Comparison of ENCODE assay signal across 9 mouse cellular contexts in genomic region chr1:36559256-36559655, GRCm38 (mm10). TPM values are rescaled to one million over a fixed set of nuclear protein-coding genes. Genes with fewer than 3 reads are reported as not detected.
DNase-seq lines count a peak whose midpoint lies in the region; ATAC-seq lines count a peak whose summit lies in the region.
"Had no signal": no experiment of that assay in that cellular context is flagged by ENCODE, and none has a peak within 500 bp of the region (broad histone marks: within the 10 kb centered on the region; RNA-seq: fewer than 3 reads in every experiment).

No protein-coding gene starts in this region.

- peak overlapping the region; percentile 93 for H3K4me2 ChIP-seq in heart, embryonic 11.5 days
- H3K4me2 ChIP-seq in midbrain, embryonic 12.5 days (replicated peaks), result peak overlapping the region; percentile 99

- peak overlapping the region; percentile 99; the same call in 1 of the 2 replicates for H3K27ac ChIP-seq in heart, embryonic 11.5 days (ENCODE audit: low read depth, low read length)
- no peak overlapping the region for H3K27ac ChIP-seq in midbrain, embryonic 12.5 days (replicated peaks)

- DNase-seq in heart, postnatal 36 days, result no peak
- peak; percentile 53 for DNase-seq in embryo, embryonic 10 days (ENCODE audit: low spot score)
- DNase-seq in heart, postnatal 4 days, result peak; percentile 61
- DNase-seq in natural killer cell, adult 2 months (ENCODE audit: low spot score in 2 of 2), result no peak
- no peak for DNase-seq in cerebellum, adult 9-11 months
- no peak for DNase-seq in thymus, postnatal 10 days (ENCODE audit: low spot score in 2 of 2)
- DNase-seq: adrenal gland, adult 8-10 months had no signal

- H3K9ac ChIP-seq in heart, embryonic 11.5 days (ENCODE audit: low read depth, low read length), result peak overlapping the region; percentile 98
- peak overlapping the region; percentile 98; the same call in 1 of the 2 replicates for H3K9ac ChIP-seq in midbrain, embryonic 12.5 days (replicated peaks)

- ATAC-seq in heart, embryonic 11.5 days (replicated peaks; ENCODE audit: insufficient number of reproducible peaks, low FRiP score, low TSS enrichment), result no peak
- no peak for ATAC-seq in midbrain, embryonic 12.5 days (ENCODE audit: low FRiP score, low read depth)

- H3K4me1 ChIP-seq in heart, embryonic 11.5 days (ENCODE audit: control insufficient read depth, insufficient read depth, low read length), result peaks cover 56% of the 10 kb centered on the region
- H3K4me1 ChIP-seq in midbrain, embryonic 12.5 days, result peaks cover 32% of the 10 kb centered on the region

- H3K4me3 ChIP-seq in heart, embryonic 11.5 days (ENCODE audit: low read depth, low read length), result peak overlapping the region; percentile 85
- H3K4me3 ChIP-seq in midbrain, embryonic 12.5 days, result peak overlapping the region; percentile 94

- no peaks in the 10 kb centered on the region for H3K27me3 ChIP-seq in heart, embryonic 11.5 days (ENCODE audit: control insufficient read depth, insufficient read depth, low read length)
- H3K27me3 ChIP-seq in midbrain, embryonic 12.5 days, result peaks cover 8% of the 10 kb centered on the region

- peaks cover 9% of the 10 kb centered on the region for H3K36me3 ChIP-seq in heart, embryonic 11.5 days (ENCODE audit: control insufficient read depth, insufficient read depth, low read length)
- peaks cover 10% of the 10 kb centered on the region for H3K36me3 ChIP-seq in midbrain, embryonic 12.5 days

- intact Hi-C loops in heart, postnatal 36 days (cut with DNase I), result no loop called here

- WGBS in heart, embryonic 11.5 days (ENCODE audit: insufficient replicate concordance), result 6% methylated on average over 4 of the region's 4 CpGs
- WGBS in midbrain, embryonic 12.5 days, result 2% methylated on average over 2 of the region's 4 CpGs

- H3K9me3 ChIP-seq in heart, embryonic 11.5 days (replicated peaks; ENCODE audit: control insufficient read depth, low read length), result no peaks in the 10 kb centered on the region
- H3K9me3 ChIP-seq in midbrain, embryonic 12.5 days, result no peaks in the 10 kb centered on the region

RNA-seq across cellular contexts. Expression of gene Sema4c, which starts 1.1 kb away (rescaled TPM):
- polyA plus RNA-seq in heart, embryonic 11.5 days (2014; fragmentation: Nextera tagmentation; extraction: Ambion mirVana), result 0.96 and 2.1 TPM in 2 replicates
- 10 to 100 TPM; 15.0 to 17.1 TPM for total RNA-seq in heart, postnatal 36 days (2021)
- 10 to 100 TPM; 26.7 to 31.2 TPM for total RNA-seq in heart, postnatal 4 days (2021)
- 35.2 and 37.6 TPM in 2 replicates for polyA plus RNA-seq in midbrain, embryonic 12.5 days (2016; fragmentation: Nextera tagmentation; extraction: Ambion mirVana)

RNA-seq across cellular contexts. Expression of gene Ankrd39, which starts 12.0 kb away (rescaled TPM):
- 19.9 and 25.1 TPM in 2 replicates for polyA plus RNA-seq in heart, embryonic 11.5 days (2014; fragmentation: Nextera tagmentation; extraction: Ambion mirVana)
- 1 to 10 TPM; 7.3 to 7.8 TPM for total RNA-seq in heart, postnatal 36 days (2021)
- 10 to 100 TPM; 16.0 to 18.5 TPM for total RNA-seq in heart, postnatal 4 days (2021)
- 19.6 and 19.8 TPM in 2 replicates for polyA plus RNA-seq in midbrain, embryonic 12.5 days (2016; fragmentation: Nextera tagmentation; extraction: Ambion mirVana)

RNA-seq across cellular contexts. Expression of gene Gm42417, which starts 20.0 kb away (rescaled TPM):
- 0.44 TPM in 1 of 2 replicates, not detected in the other for polyA plus RNA-seq in heart, embryonic 11.5 days (2014; fragmentation: Nextera tagmentation; extraction: Ambion mirVana)
- total RNA-seq in heart, postnatal 36 days (2021), result 100 to 1,000 TPM in 1 of 2 experiments, 10 to 100 TPM in 1; 93.9 to 209 TPM
- 10 to 100 TPM; 48.6 to 69.8 TPM for total RNA-seq in heart, postnatal 4 days (2021)
- polyA plus RNA-seq in midbrain, embryonic 12.5 days (2016; fragmentation: Nextera tagmentation; extraction: Ambion mirVana), result 0.55 TPM in 1 of 2 replicates, not detected in the other
- total RNA-seq: adrenal gland, adult 8-10 months had no signal

RNA-seq across cellular contexts. Expression of gene Ankrd23, which starts 22.6 kb away (rescaled TPM):
- 9.8 and 13.6 TPM in 2 replicates for polyA plus RNA-seq in heart, embryonic 11.5 days (2014; fragmentation: Nextera tagmentation; extraction: Ambion mirVana)
- 100 to 1,000 TPM; 203 to 373 TPM for total RNA-seq in heart, postnatal 36 days (2021)
- 100 to 1,000 TPM; 151 to 159 TPM for total RNA-seq in heart, postnatal 4 days (2021)
- 19.8 and 21.1 TPM in 2 replicates for polyA plus RNA-seq in midbrain, embryonic 12.5 days (2016; fragmentation: Nextera tagmentation; extraction: Ambion mirVana)

RNA-seq across cellular contexts. Expression of gene Cnnm3, which starts 47.6 kb away (rescaled TPM):
- polyA plus RNA-seq in heart, embryonic 11.5 days (2014; fragmentation: Nextera tagmentation; extraction: Ambion mirVana), result 2.5 and 3.9 TPM in 2 replicates
- 10 to 100 TPM; 16.0 to 19.2 TPM for total RNA-seq in heart, postnatal 36 days (2021)
- 10 to 100 TPM; 14.9 to 15.7 TPM for total RNA-seq in heart, postnatal 4 days (2021)
- 3.8 and 4.6 TPM in 2 replicates for polyA plus RNA-seq in midbrain, embryonic 12.5 days (2016; fragmentation: Nextera tagmentation; extraction: Ambion mirVana)

Comparison
In these comparisons a context has a peak if more than half of its experiments do, and no peak if none do; other contexts are left out.
1. DNase-seq: peak in embryo, embryonic 10 days (single experiment) and heart, postnatal 4 days (single experiment); none in heart, postnatal 36 days (0 of 2), natural killer cell, adult 2 months (0 of 2), cerebellum, adult 9-11 months (single experiment) and thymus, postnatal 10 days (0 of 2).